ENCODE assay signal across 15 mouse cellular contexts in the genomic region with DNA sequence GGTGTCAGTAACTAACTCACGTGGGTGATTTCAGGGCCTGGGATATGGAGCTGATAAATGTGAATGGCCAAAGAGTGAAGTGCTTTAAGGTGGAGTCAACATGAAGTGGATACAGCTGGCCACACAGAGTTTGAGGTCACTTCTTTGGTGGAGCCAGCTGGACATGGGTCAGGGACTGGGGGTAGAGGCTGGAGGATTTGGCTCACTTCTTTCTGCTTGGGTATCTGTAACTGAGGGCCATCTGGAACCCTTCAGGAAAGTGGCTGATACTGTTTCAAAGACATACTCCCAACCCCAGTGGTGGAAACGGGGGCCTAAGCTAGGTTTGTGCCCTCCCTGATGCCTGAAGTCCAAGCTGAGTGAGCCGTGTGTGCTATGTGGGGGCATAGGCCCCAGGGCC.
A peak's percentile ranks its signal among the peaks of the same experiment; 100 is the strongest.
DNase-seq lines count a peak whose midpoint lies in the region.
"Had no signal": no experiment of that assay in that cellular context is flagged by ENCODE, and none has a peak within 500 bp of the region (broad histone marks: within the 10 kb centered on the region; RNA-seq: fewer than 3 reads in every experiment).

No protein-coding gene starts in this region.

- peak; percentile 98 for DNase-seq in heart, adult 11 months
- DNase-seq in heart, embryonic 10.5 days (ENCODE audit: low spot score): no peak
- DNase-seq in urinary bladder, postnatal 14 days (ENCODE audit: low spot score): peak; percentile 33
- no peak for DNase-seq in urinary bladder, postnatal 25 days (ENCODE audit: low spot score)
- DNase-seq in kidney, postnatal 14 days: peak; percentile 31
- DNase-seq in adrenal gland, postnatal 25 days: no peak
- no peak for DNase-seq in right cerebral cortex, adult 18-20 months
- no peak for DNase-seq in embryo, embryonic 10.5 days (ENCODE audit: low spot score)
- DNase-seq: adrenal gland, adult 8-10 months; cerebellum, adult 2 months; liver; right cerebral cortex, postnatal 14 days had no signal

- no peaks in the 10 kb centered on the region for H3K9me3 ChIP-seq in heart, embryonic 10.5 days
- H3K9me3 ChIP-seq: embryonic facial prominence, embryonic 13.5 days; hindbrain, embryonic 12.5 days had no signal

- peaks cover 4% of the 10 kb centered on the region; the same call in 1 of the 2 replicates for H3K27me3 ChIP-seq in heart, embryonic 10.5 days (ENCODE audit: insufficient read depth, poor library complexity, severe bottlenecking)
- H3K27me3 ChIP-seq: embryonic facial prominence, embryonic 13.5 days; hindbrain, embryonic 12.5 days had no signal

- no peak overlapping the region for H3K27ac ChIP-seq in heart, embryonic 10.5 days
- H3K27ac ChIP-seq: embryonic facial prominence, embryonic 13.5 days; hindbrain, embryonic 12.5 days had no signal

- 0 out of 2 replicates have a peak, but pooled peaks cover 9% of the 10 kb centered on the region for H3K4me1 ChIP-seq in heart, embryonic 10.5 days

- 27% methylated on average over 3 of the region's 3 CpGs for WGBS in heart, embryonic 10.5 days

- no peak overlapping the region for H3K4me3 ChIP-seq in heart, embryonic 10.5 days
- H3K4me3 ChIP-seq: embryonic facial prominence, embryonic 13.5 days; hindbrain, embryonic 12.5 days; megakaryocyte, embryonic 14.5 days had no signal

- no peaks in the 10 kb centered on the region for H3K36me3 ChIP-seq in heart, embryonic 10.5 days
- H3K36me3 ChIP-seq: embryonic facial prominence, embryonic 13.5 days; hindbrain, embryonic 12.5 days had no signal

Comparison
In these comparisons a context has a peak if more than half of its experiments do, and no peak if none do; other contexts are left out.
1. DNase-seq: peak in heart, adult 11 months (single experiment), urinary bladder, postnatal 14 days (single experiment) and kidney, postnatal 14 days (single experiment); none in heart, embryonic 10.5 days (single experiment), urinary bladder, postnatal 25 days (single experiment), adrenal gland, postnatal 25 days (single experiment), right cerebral cortex, adult 18-20 months (single experiment) and embryo, embryonic 10.5 days (single experiment).